Mouse (Mus musculus) lung, postnatal 10 days (tissue): ENCODE results near the gene Serpini1.
A peak's percentile ranks its signal among the peaks of the same experiment; 100 is the strongest.

Experiments used
- DNase-seq: peaks from one replicate; pipeline ENCODE4 v3.0.0; 2021

The Serpini1 gene

DNA sequence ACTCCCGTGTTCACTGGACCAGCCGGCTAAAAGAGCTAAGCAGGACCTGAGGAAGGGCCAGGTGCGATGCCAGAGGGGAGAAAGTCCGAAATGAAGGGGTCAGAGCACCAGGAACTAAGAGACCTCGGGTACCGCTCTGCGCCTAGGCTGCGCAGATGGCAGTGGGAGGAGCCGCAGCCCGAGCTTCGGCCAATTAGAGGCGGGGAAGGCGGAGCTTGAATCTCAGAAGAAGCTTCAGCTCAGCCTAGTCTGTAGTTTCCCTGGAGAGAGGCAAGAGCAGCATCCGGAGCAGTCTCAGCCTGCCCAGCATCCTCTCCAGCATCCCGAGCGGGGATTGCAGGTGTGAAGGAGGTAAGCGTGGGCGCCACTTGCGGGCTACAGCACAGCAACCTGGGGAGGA lies at the start of gene Serpini1:
Gene Serpini1 (plus strand): TSS at position 256 of the 400 bp plus-strand sequence.
- DNase-seq: peak; percentile 94

DNA sequence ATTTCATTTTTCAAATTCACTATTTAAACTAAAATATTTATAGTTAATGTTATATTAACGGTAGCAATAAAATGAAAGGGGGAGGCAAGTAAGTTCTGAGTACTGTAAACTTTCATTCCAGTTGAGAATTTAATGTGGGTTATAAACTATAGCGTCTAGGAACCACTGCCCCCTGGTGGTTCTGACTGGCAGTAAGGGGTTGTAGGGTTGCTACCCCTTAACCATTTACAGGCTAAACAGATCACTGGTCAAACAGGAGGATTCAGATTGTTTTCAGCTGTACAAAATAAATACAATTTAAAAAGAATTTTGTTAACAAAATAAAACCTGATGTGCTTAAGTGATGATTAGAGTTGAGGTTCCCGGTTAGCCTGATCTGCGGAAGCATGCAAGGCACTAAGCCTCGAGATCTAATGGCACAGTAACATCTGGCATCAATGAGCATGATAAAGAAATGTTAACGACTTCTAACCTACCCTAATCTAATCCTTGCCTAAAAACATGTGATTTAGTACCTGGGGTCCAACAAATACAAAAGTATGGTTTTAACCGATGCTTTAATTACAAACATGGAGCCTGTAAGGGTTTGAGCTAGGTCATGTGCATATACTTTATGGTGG lies 39.6 kb upstream of the Serpini1 start:
- DNase-seq: peak; percentile 53

DNA sequence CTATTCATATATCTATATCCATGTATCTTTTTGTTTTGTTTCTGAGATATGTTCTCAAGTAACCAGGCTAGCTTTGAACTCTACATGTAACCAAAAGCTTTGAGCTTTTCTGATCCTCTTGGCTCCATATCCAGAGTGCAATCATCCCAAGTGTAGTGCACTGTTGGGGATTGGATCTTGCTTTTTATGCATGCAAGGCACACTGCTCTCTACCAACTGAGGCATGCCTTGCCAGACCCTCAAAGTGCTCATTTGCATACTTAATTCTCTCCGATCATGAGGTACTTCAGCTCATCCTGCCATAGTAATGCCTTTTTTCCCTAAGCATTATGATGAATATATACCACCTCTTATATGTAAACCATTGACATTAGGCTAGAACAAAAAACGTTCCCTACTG lies 36.0 kb upstream of the Serpini1 start:
- no peak for DNase-seq

DNA sequence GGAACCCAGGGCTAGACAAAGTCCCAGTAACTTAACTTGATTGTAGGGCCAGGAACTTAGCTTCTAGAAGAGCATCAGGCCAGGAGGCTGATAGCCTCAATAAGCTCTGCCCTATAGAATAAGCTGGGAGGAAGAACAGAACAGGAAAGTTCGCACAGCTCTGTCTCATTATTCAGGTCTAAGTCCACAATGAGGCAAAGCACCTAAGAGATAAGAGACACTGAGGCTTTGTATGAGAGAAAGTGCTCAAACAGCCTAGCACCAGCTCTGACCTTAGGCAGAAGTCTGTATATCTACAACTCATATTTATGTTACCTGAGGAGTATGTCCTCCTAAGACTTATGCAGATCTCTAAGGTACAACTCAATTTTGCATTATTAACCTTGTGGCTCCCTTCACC lies 34.8 kb upstream of the Serpini1 start:
- DNase-seq: no peak

DNA sequence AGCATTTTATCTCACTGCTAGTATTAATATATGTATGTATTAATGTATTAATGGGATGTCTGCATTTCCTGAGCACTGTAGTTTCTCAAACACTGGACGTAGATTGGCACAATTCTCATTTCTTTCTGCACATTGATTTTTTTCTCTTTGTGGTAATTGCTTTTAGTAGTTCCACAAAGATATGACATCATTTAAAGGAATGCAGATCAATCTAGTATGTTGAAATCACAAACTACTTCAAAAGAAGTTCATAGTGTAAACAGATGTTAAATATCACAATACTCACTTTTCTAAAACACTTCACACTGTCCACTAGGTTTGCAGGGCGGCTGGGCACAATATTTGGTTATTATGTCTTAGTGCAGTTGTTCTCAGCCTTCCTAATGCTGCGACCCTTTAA lies 26.3 kb upstream of the Serpini1 start:
- DNase-seq: no peak

DNA sequence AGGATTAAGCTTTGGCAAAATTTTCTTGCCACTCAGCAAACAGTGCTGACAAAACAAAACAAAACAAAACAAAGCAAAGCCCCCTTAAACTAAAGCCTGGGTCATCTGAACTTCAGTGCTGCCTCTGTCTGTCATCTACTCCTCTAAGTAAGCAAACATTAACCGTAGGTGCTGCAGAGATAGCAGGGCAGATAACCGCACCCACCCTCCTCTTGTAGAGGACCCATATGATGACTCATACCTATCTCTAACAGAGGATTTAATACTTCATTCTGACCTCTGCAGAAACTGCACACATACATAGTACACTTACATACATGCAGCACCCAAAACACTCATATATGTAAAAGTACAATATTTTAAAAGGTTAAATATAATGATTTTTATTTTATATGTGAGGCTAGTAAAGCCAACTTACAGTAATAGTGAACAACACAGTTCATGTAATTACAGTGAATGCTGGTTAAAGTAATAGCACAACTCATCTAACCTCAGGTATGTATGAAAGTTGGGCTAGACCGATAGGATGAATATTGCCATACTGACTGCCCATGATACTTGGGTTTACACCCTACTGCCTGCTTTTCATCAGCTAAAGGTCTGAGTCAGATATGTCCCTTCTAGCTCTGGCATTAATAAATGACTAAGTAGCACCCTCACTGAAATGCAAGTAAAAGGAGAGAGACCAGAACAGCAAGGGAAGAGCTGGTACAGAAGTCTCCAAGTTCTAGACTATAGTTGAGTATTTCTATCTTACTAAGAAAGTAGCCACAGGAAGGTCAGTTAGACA lies 23.1 kb upstream of the Serpini1 start:
- DNase-seq: no peak

DNA sequence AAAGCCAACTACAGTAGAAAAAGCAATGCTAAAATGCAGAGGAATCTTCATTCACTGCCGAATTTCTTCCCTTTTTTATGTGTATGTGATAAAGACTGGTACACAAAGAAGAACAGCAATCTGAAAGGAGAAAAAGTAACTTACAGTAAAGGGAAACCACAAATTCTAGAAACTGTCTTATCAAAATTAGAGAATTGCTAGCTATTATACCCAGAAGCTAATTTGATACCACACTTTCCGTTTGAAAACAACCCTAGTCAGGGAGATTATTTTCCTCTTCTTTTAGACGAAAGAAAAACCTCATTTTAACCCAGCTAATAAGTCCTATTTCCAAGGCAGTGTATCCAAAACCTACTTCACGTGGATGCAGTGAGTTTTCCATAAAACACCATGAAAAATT lies 16.1 kb upstream of the Serpini1 start:
- DNase-seq: no peak

DNA sequence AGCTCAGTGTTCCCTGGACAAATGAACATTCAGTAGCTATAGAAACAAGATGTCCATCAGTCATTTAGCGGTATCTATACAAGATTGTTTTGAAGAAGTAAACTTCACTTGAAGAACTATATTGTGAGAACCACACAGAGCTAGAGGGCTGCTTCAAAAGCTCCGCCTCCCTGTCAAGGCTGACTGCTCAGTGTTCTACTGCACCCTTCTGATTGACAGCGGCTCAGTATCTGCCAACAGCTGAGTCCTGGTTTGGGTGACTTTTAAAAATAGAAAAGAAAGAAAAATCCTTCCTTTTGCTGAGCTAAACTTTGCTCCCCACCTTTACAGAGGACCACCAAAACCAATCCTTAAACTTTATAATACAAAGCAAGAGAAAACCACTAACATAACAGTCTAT lies 14.5 kb upstream of the Serpini1 start:
- DNase-seq: no peak

DNA sequence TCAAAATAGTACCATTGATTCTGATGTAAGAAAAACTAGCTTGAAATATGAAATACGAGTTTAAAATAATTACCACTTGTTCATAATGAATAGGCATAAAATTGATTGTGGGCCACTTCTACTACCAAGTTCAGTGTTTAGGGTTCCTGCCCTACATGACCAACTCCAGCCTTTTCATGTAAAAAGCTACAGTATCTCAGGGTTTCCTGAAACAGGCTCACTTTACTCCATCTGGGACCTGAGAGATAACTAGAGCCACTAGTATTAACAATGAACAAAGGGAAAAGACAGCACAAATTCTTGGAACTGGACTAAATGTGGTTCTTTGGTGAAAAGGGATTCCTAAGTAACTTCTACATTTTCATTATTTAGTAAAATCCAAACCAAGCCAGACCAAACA lies 13.1 kb upstream of the Serpini1 start:
- no peak for DNase-seq

DNA sequence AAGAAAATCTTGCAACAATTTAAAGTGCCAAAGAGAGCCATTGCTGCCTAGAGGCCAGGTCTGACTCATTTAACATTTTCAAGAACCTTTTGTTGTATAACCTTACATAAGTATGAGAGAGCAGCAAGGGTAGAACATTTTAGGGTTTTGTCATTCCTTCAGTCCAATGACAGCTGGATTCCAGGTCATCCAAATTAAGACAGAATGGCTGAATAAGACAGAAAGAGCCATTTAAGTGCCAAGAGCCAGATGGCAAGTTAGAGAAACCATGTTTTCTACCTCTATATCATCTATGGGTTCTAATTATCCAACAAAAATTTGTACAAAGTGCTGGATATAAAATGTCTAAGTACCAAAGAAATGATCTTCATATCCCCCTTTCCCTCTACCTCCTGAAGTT lies 6.1 kb upstream of the Serpini1 start:
- DNase-seq: no peak

DNA sequence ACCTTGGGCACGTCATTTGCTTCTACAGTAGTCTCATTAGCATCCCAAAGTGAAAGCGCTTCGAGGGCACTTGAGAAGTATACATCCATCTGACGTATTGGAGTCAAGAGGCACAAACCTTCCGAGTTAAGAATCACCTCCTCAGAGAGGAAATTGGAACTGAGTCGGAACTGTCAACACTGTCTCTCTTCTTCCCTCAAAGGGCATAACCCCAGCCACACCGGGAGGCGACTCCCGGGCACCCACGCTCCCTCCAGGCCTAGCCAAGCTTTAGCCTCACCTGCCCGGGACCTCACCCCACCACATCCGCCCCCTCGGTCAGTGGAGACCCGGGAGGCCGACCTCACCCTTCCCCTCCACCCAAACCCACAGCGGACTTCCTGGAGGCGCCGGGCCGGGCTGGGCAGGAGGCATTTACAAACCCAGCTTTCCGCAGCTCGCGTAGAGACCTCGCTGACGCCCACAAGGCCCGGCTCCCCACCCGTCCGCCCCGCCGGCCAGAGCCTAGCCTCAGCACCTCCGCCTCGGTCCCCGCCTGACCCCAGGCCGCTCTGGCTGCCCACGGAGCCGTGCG lies 1.1 kb upstream of the Serpini1 start:
- DNase-seq: no peak

DNA sequence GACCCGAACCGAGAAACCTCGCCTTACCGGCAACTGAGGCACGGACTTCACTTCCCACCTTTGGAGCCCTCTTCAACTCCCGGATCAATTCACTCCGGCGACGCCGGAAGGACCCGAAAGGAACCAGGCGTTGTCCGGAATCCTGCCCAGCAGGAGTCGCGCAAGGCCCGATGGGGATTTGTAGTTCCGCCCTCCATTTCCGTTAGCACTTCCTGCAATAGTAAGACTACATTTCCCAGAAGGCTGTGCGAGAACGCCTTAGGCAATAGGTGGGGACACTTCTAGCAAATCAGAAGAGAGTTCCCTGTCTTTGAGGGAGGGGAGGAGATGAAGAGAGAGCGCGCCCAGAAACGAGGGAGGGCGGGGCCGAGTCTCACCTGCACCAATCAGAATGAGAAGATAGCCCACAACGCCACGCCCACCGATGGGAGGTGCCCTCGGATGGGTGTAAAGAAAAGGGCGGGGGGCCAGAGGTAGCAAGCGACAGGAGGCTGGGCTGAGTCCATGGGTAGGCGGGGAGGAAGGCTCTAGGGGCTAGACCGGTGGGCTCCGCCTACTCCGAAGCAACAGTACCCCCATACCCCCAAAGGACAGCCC lies 554 bp upstream of the Serpini1 start, which contains the start of gene Pdcd10:
Gene Pdcd10 (minus strand): TSS at position 162 of the 597 bp plus-strand sequence.
- DNase-seq: peak; percentile 100

DNA sequence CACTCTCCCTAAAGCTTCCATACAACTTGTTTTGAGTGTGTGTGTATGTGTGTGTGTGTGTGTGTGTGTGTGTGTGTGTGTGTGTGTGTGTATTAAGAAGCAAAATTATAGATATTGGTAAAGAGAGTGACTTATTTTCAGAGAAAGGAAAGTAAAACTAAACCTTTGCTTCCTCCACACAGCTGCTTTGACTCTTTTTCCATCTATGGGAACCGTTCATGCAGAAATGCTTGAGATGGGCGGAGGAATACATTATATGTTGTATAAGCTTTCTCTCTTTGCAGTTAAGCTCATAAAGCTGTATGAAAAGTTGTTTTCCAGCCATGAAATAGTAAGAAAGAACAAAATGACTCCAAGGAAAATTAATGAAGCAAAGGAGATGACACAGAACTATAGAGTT lies 16.7 kb downstream of the Serpini1 start:
- DNase-seq: no peak

DNA sequence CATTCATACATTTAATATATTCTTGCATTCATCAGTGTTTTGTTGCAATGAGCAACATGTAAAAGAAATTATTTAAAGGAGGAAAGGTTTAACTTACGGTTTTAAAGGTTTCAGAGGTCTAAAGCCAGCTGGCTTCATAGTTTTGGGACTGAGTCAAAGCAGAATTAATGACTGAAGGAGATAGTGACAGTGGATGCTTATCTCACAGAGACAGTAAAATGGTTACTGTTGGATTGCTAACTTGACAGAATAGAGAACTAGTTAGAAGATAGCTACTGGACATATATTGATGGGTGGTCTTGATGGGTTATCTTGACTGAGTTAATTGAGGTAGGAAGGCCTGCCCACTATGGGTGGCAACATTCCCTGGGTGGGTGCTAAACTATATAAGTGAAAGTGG lies 18.2 kb downstream of the Serpini1 start:
- DNase-seq: no peak

DNA sequence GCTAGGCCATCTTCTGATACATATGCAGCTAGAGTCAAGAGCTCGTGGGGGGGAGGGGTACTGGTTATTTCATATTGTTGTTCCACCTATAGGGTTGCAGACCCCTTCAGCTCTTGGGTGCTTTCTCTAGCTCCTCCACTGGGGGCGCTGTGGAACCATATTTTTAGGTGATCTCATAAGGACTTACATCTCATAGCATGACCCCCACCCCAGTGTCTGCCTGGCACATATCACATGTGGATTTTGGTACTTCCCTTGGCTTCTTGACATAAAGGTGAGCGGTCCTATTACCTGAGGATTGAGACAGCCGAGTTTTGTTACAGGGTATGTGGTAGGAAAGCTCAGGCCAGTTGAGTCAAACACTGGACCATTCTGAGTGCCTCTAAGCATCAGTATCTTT lies 22.0 kb downstream of the Serpini1 start:
- DNase-seq: peak; percentile 18

DNA sequence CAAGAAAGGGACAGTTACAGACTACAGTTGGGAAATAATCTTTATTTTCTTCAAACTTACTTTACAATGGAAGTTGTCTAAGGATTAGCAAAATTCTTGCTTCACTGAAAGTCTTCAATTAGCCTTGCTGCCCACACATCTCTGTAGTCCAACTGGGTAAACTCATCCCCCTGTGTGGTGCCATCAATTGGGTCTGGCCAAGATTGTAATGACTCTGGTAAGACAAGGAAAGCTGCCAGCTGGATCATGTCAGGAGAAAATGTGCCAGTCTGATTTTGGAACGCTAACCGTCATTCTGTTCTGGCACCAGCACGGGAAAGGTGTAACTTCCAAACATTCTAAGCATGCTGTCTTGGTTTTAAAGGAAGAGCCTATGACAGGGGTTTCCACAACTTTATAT lies 25.9 kb downstream of the Serpini1 start:
- no peak for DNase-seq

DNA sequence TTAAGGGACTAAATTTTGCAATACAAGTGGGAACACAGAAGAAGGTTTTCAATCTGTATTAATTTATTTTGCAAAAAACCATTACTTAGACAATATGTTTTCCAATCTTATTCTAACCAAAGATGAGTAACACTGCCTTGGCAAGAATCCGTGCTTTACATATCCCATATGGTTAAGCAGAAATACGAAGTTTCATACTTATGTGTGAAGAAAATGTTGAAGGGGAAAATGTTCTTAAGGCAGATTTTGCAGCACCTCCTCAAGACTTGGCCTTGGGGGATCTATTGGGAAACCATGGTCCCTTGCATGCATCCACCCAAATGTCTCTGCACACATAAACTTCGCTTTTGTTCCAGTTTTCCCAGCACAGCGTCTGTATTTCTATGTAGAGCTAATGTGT lies 27.6 kb downstream of the Serpini1 start:
- DNase-seq: no peak

DNA sequence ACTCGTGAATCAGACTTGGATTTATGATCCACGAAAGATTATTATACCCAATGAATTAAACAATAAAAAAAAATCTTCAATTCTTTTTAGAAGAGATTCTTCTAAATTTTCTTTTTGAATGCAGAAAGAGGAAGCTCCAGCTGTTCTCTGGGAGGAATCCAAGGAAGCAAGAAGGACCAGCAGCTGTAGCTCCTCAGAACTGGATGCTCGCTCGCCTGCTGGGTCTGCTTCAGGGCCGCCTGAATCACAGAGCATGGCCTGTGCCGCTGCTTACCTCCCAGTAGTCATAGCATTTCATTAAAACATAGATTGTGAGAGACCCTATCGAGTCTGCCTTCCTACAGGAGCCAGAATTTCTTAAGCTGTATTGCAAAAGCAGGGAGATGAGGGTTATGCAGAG lies 53.7 kb downstream of the Serpini1 start:
- peak; percentile 11 for DNase-seq

DNA sequence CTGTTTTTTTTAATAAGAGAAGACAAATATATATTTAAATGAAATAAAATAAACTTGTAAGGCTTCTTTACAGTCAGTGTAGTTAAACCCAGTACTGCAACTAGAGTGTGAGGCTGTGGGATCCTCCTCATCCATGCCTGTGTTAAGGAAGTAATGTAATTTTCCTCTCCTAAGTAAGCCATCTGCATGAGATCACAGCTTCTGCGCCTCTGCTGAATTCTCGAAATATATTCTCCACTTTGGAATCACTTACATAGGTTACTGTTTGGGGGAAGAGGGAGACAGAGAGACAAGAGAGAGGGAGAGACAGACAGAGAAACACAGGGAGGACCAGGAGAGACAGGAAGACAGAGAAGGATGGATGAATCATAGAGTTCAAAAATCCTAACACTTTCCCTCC lies 67.3 kb downstream of the Serpini1 start:
- DNase-seq: no peak

DNA sequence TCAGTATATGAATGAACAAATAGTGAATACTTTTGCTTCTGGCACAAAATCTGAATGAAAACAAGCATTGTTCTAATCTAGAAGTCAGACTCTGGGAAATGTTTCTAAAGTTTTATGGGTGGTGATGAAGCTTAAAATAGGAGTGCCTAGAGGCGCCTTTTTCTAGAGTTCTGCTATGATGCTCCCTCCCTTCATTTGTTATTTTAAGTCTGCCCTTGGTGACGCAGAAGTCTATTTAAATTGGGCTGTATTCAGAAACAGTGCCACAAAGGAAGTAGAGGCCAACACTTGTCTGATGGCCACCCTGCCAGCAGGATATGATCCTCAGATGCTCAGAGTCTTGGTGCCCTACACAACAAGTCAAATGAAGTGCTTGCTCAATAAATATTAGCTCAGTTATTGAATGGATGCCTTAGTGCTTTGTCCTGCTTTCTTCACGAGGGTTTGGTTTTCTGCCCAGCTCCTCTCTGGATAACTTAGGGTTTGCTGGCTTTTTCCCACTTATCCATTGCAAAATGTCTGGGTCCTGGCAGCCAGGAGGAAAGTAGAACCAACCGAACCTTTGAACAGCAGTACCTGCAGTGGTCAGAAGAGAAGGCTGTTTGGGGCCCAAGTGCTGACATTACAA lies 73.8 kb downstream of the Serpini1 start:
- DNase-seq: no peak

DNA sequence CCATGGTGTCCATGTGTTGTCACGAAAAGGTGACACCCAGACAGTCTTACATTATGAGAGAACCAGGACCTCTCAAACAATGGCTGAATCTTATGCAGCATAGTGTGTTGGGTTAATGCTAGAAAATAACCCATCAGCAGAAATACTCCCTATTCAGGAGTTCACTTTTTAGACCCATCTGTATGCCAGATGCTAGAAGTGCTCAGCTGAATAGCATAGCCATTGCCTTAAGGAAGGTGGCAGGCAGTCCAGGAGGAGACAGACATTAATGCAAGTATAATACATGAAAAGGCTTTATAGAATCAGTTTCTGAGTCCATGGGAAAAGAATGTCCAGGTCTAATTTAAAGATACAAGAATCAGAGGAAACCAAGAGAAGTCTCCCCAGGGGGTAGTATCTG lies 75.9 kb downstream of the Serpini1 start:
- no peak for DNase-seq

DNA sequence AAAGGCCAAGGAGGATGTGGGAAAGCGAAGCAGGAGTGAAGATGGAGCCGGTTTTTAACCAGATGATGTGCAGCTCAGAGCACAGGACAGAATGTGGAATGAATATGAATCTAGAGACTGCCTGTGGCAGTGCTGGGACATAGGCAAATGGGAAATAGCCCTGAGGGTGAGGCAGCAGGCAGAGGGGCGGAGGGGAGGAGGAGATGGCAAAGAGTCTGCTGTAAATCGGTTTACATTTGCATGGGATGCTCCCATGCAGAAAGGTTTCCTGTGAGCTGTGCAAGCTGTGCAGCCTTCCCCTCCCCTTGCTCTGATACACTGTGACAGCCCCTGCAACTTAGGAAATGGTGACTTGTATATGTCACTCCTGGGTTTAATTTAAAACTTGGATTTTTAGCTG lies 76.3 kb downstream of the Serpini1 start:
- DNase-seq: no peak

DNA sequence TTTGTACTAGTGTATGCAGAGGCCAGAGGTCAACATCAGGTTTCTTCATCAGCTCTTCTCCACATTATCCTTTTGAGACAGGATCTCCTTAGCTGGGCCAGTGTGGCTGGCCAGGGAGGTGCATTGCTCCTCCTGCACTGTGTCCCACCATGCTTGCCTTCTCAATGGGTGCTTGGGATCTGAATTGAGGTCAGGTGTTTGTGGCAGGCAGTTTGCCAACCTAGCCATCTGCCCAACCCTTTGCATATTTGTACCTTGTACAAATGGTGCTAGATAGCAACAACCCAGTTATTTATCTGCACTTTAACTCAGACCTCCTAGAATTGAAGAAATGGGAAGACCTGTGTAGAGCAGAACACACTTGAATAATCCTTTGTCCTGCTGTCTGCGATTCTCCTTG lies 78.3 kb downstream of the Serpini1 start:
- no peak for DNase-seq

DNA sequence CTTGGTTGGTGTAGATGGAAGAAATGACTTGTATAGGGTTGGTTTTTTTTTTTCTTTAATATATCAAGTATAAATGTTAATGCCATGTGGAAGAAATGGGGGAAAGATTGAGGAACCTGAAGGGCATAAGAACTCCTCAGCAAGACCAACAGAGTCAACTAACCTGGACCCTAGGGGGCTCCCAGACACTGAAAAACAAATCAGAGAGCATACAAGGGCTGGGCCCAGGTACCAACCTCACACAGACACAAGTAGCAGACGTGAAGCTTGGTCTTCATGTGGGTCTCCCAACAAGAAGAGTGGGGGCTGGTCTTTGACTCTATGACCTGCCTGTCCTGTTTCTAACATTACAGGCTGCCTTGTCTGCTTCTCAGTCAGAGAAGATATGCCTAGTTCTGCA lies 82.2 kb downstream of the Serpini1 start:
- DNase-seq: no peak
